Mouse (Mus musculus) liver, postnatal 0 days (tissue): ENCODE results near the gene Syt2.

Experiments
- CTCF ChIP-seq: sonication (generic); IDR thresholded peaks from 2 replicates; pipeline ENCODE4 v1.5.1; 2016; ENCODE audit warnings: antibody characterized with exemption, low read depth
- EP300 ChIP-seq: IDR thresholded peaks from 2 replicates; pipeline ENCODE4 v1.6.1; 2016; ENCODE audit warnings: antibody characterized with exemption, low read depth, mild to moderate bottlenecking

DNA sequence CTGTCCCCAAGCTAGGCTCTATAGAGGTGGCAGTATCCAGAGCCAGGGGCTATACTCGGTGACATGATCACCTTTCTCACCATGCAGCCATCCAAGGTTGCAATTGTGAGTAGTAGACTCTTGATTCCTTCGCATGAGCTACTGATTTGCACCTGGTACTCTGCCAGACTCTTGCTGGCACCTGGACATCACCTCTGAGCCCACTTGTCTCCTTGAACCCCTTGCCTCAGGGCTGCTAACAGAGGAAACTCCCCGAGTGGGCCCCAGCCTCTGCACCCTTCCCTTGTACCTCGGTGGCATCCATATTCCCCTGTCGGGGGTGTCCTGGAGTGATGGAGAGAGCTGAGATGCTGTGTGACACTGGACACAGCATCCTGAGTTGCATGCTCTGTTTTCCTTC lies 75.0 kb downstream of the Syt2 start:
- TF ChIP-seq EP300 = no peak
- no peak for TF ChIP-seq CTCF
